18 mouse cellular contexts compared by ENCODE assay signal in the genomic region with DNA sequence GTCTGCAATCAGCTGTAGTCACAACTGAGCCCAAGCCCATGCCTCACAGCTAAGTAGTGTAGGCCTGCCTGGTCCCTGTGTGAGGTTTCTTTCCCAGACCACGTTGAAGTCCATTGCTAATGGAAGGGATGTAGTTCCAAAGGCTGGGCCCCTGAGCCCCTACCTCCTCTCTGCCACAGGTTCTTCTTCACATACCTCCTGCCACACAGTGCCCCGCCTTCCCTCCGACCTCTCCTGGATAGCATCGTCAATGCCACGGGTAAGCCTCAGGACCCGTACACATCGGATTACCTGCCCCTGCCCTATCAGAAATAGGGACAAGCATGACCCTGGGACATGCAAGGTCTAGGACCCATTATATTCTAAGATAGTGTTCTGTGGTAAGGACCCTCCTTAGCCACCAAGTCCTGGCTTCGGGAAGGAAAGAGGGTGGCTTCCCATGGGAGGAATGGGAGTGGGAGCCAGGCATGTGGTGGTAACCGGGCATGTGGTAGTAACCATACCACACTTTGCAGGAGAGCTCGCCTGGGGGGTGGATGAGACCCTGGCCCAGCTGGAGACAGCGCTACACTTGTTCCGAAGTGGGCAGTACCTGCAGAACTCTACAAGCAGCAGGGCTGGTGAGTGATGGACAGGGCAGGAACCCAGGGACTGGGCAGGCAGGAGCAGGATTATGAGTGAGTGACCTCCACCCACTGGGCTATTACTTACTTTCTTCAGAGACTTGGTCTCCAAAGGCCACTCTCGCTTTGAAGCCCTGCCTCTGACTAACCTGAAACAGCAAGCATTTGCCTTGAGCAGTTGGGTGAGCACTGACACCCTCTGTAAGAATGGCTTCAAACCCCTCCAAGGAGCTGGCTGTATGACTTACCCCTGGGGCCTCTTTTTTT. TPM values are rescaled to one million over a fixed set of nuclear protein-coding genes. Genes with fewer than 3 reads are reported as not detected.
DNase-seq lines count a peak whose midpoint lies in the region; ATAC-seq and TF ChIP-seq lines count a peak whose summit lies in the region.
"Had no signal": no experiment of that assay in that cellular context is flagged by ENCODE, and none has a peak within 500 bp of the region (broad histone marks: within the 10 kb centered on the region; RNA-seq: fewer than 3 reads in every experiment).

No protein-coding gene starts in this region.

- peaks cover 42% of the 10 kb centered on the region for H3K4me1 ChIP-seq in forebrain, embryonic 13.5 days
- H3K4me1 ChIP-seq in forebrain, embryonic 10.5 days = peaks cover 87% of the 10 kb centered on the region
- peaks cover 69% of the 10 kb centered on the region for H3K4me1 ChIP-seq in kidney, embryonic 14.5 days (ENCODE audit: control insufficient read depth, insufficient read depth, low read length)
- H3K4me1 ChIP-seq in heart, postnatal 0 days (ENCODE audit: control insufficient read depth, insufficient read depth) = peaks cover 41% of the 10 kb centered on the region
- peaks cover 55% of the 10 kb centered on the region for H3K4me1 ChIP-seq in stomach, embryonic 15.5 days
- peaks cover 52% of the 10 kb centered on the region for H3K4me1 ChIP-seq in midbrain, embryonic 13.5 days (replicated peaks)
- H3K4me1 ChIP-seq: megakaryocyte, embryonic 14.5 days had no signal

- no peak for TF ChIP-seq CTCF in heart, postnatal 0 days (IDR thresholded peaks at IDR 0.05; ENCODE audit: low read depth)

- H3K36me3 ChIP-seq in forebrain, embryonic 13.5 days (ENCODE audit: poor library complexity, severe bottlenecking) = peaks cover 57% of the 10 kb centered on the region
- peaks cover 60% of the 10 kb centered on the region for H3K36me3 ChIP-seq in forebrain, embryonic 10.5 days (replicated peaks)
- H3K36me3 ChIP-seq in kidney, embryonic 14.5 days (ENCODE audit: control insufficient read depth, insufficient read depth, low read length) = peaks cover 65% of the 10 kb centered on the region
- peaks cover 50% of the 10 kb centered on the region for H3K36me3 ChIP-seq in heart, postnatal 0 days (replicated peaks; ENCODE audit: control insufficient read depth, insufficient read depth, low read length)
- peaks cover 32% of the 10 kb centered on the region for H3K36me3 ChIP-seq in stomach, embryonic 15.5 days
- H3K36me3 ChIP-seq in midbrain, embryonic 13.5 days = 0 out of 2 replicates have a peak, but pooled peaks cover 5% of the 10 kb centered on the region

- H3K4me3 ChIP-seq in forebrain, embryonic 13.5 days = no peak overlapping the region
- no peak overlapping the region for H3K4me3 ChIP-seq in forebrain, embryonic 10.5 days
- H3K4me3 ChIP-seq in kidney, embryonic 14.5 days (ENCODE audit: low read length) = no peak overlapping the region
- no peak overlapping the region for H3K4me3 ChIP-seq in heart, postnatal 0 days (ENCODE audit: low read depth, low read length)
- H3K4me3 ChIP-seq in stomach, embryonic 15.5 days (replicated peaks) = no peak overlapping the region
- no peak overlapping the region for H3K4me3 ChIP-seq in midbrain, embryonic 13.5 days (replicated peaks)
- H3K4me3 ChIP-seq: embryonic facial prominence, embryonic 15.5 days; hindbrain, embryonic 10.5 days; liver, embryonic 13.5 days; megakaryocyte, embryonic 14.5 days had no signal

- H3K4me2 ChIP-seq in forebrain, embryonic 13.5 days = no peak overlapping the region
- H3K4me2 ChIP-seq in kidney, embryonic 14.5 days (replicated peaks; ENCODE audit: low read depth, low read length) = no peak overlapping the region; the same call in 1 of the 2 replicates
- H3K4me2 ChIP-seq in heart, postnatal 0 days (ENCODE audit: low read depth, low read length) = no peak overlapping the region
- no peak overlapping the region for H3K4me2 ChIP-seq in stomach, embryonic 15.5 days
- H3K4me2 ChIP-seq in midbrain, embryonic 13.5 days (replicated peaks) = no peak overlapping the region
- H3K4me2 ChIP-seq: embryonic facial prominence, embryonic 15.5 days; liver, embryonic 13.5 days had no signal

- DNase-seq in forebrain, embryonic 10.5 days (ENCODE audit: extremely low spot score, low spot score) = no peak
- no peak for DNase-seq in kidney, adult 9 months
- DNase-seq in heart, postnatal 0 days (ENCODE audit: low spot score) = no peak
- DNase-seq in cerebellum, postnatal 4 days (ENCODE audit: low spot score in 2 of 2) = no peak
- DNase-seq: cerebellum, adult 11 months; liver, embryonic 13.5 days; right cerebral cortex, postnatal 25 days; thymus, postnatal 36 days had no signal

- H3K27me3 ChIP-seq in forebrain, embryonic 13.5 days = no peaks in the 10 kb centered on the region
- H3K27me3 ChIP-seq in forebrain, embryonic 10.5 days (ENCODE audit: poor library complexity, severe bottlenecking) = peaks cover 94% of the 10 kb centered on the region
- H3K27me3 ChIP-seq in kidney, embryonic 14.5 days (ENCODE audit: control insufficient read depth, insufficient read depth, low read length) = no peaks in the 10 kb centered on the region
- no peaks in the 10 kb centered on the region for H3K27me3 ChIP-seq in heart, postnatal 0 days (ENCODE audit: control insufficient read depth, insufficient read depth, low read length)
- H3K27me3 ChIP-seq in stomach, embryonic 15.5 days (replicated peaks) = no peaks in the 10 kb centered on the region
- peaks cover 99% of the 10 kb centered on the region for H3K27me3 ChIP-seq in midbrain, embryonic 13.5 days

- 82% methylated on average over 13 of the region's 13 CpGs for WGBS in forebrain, embryonic 13.5 days
- WGBS in forebrain, embryonic 10.5 days = 83% methylated on average over 13 of the region's 13 CpGs
- 59% methylated on average over 13 of the region's 13 CpGs for WGBS in kidney, embryonic 14.5 days
- WGBS in heart, postnatal 0 days = 71% methylated on average over 13 of the region's 13 CpGs
- WGBS in stomach, embryonic 15.5 days = 71% methylated on average over 13 of the region's 13 CpGs
- 91% methylated on average over 13 of the region's 13 CpGs for WGBS in midbrain, embryonic 13.5 days

- ATAC-seq in forebrain, embryonic 13.5 days = no peak
- ATAC-seq in kidney, embryonic 14.5 days (ENCODE audit: low FRiP score, low TSS enrichment) = peak; percentile 13; the same call in 1 of the 2 replicates
- ATAC-seq in heart, postnatal 0 days (ENCODE audit: insufficient read depth, low read depth) = no peak; the same call in 1 of the 2 replicates
- ATAC-seq in stomach, embryonic 15.5 days (ENCODE audit: insufficient read depth, low FRiP score, low read depth) = no peak
- ATAC-seq in midbrain, embryonic 13.5 days = no peak
- ATAC-seq: forebrain, embryonic 14.5 days; lung, postnatal 0 days had no signal

- H3K27ac ChIP-seq in forebrain, embryonic 13.5 days = 0 out of 2 replicates have a peak overlapping the region, but pooled peaks have one; percentile 6
- no peak overlapping the region for H3K27ac ChIP-seq in forebrain, embryonic 10.5 days
- peak overlapping the region; percentile 85 for H3K27ac ChIP-seq in kidney, embryonic 14.5 days (ENCODE audit: low read depth, low read length)
- peak overlapping the region; percentile 89 for H3K27ac ChIP-seq in heart, postnatal 0 days (ENCODE audit: low read depth)
- H3K27ac ChIP-seq in stomach, embryonic 15.5 days = peak overlapping the region; percentile 80
- H3K27ac ChIP-seq in midbrain, embryonic 13.5 days = no peak overlapping the region
- H3K27ac ChIP-seq: embryonic facial prominence, embryonic 15.5 days; liver, embryonic 13.5 days had no signal

- no peaks in the 10 kb centered on the region for H3K9me3 ChIP-seq in forebrain, embryonic 13.5 days (replicated peaks)
- no peaks in the 10 kb centered on the region for H3K9me3 ChIP-seq in forebrain, embryonic 10.5 days
- no peaks in the 10 kb centered on the region for H3K9me3 ChIP-seq in kidney, embryonic 14.5 days (ENCODE audit: control insufficient read depth, low read length)
- no peaks in the 10 kb centered on the region for H3K9me3 ChIP-seq in heart, postnatal 0 days (replicated peaks; ENCODE audit: control insufficient read depth, low read length)
- no peaks in the 10 kb centered on the region for H3K9me3 ChIP-seq in stomach, embryonic 15.5 days
- no peaks in the 10 kb centered on the region for H3K9me3 ChIP-seq in midbrain, embryonic 13.5 days
- H3K9me3 ChIP-seq: embryonic facial prominence, embryonic 15.5 days; hindbrain, embryonic 10.5 days; liver, embryonic 13.5 days; megakaryocyte, embryonic 14.5 days had no signal

- no peak for TF ChIP-seq EP300 in heart, postnatal 0 days (IDR thresholded peaks at IDR 0.05; ENCODE audit: low read depth)

- H3K9ac ChIP-seq in forebrain, embryonic 13.5 days = no peak overlapping the region
- no peak overlapping the region for H3K9ac ChIP-seq in kidney, embryonic 14.5 days (ENCODE audit: low read depth, low read length)
- H3K9ac ChIP-seq in heart, postnatal 0 days (replicated peaks; ENCODE audit: low read depth, low read length) = no peak overlapping the region
- H3K9ac ChIP-seq in stomach, embryonic 15.5 days = no peak overlapping the region
- no peak overlapping the region for H3K9ac ChIP-seq in midbrain, embryonic 13.5 days (replicated peaks)
- H3K9ac ChIP-seq: embryonic facial prominence, embryonic 15.5 days; liver, embryonic 13.5 days had no signal

RNA-seq across cellular contexts. Expression of a gene that starts 6.8 kb away (rescaled TPM):
- polyA plus RNA-seq in forebrain, embryonic 13.5 days (2015; fragmentation: Nextera tagmentation; extraction: Ambion mirVana) = 6.3 and 7.0 TPM in 2 replicates
- polyA plus RNA-seq in forebrain, embryonic 10.5 days (2016; fragmentation: Nextera tagmentation; extraction: Ambion mirVana) = 6.2 and 6.6 TPM in 2 replicates
- polyA plus RNA-seq in kidney, embryonic 14.5 days (2014; fragmentation: Nextera tagmentation; extraction: Ambion mirVana) = 48.7 and 82.9 TPM in 2 replicates
- 73.6 and 100 TPM in 2 replicates for total RNA-seq in heart, postnatal 0 days (2014; rRNA removed; ENCODE audit: low replicate concordance)
- polyA plus RNA-seq in heart, postnatal 0 days (2015; fragmentation: Nextera tagmentation; extraction: Ambion mirVana) = 5.5 and 7.8 TPM in 2 replicates
- 24.6 and 29.7 TPM in 2 replicates for polyA plus RNA-seq in stomach, embryonic 15.5 days (2015; fragmentation: Nextera tagmentation; extraction: Ambion mirVana)
- 1.5 and 2.3 TPM in 2 replicates for polyA plus RNA-seq in midbrain, embryonic 13.5 days (2015; fragmentation: Nextera tagmentation; extraction: Ambion mirVana)
- total RNA-seq: common myeloid progenitor, adult 5-6 weeks had no signal

Comparison
In these comparisons a context has a peak if more than half of its experiments do, and no peak if none do; other contexts are left out.
1. H3K27ac ChIP-seq: peak in forebrain, embryonic 13.5 days (single experiment), kidney, embryonic 14.5 days (single experiment), heart, postnatal 0 days (single experiment) and stomach, embryonic 15.5 days (single experiment); none in forebrain, embryonic 10.5 days (single experiment) and midbrain, embryonic 13.5 days (single experiment).